Mouse (Mus musculus) urinary bladder, adult 2 months (tissue): Measurements from ENCODE around the gene Slc25a47. TPM values are rescaled to one million over a fixed set of nuclear protein-coding genes. Genes with fewer than 3 reads are reported as not detected.
A peak's percentile ranks its signal among the peaks of the same experiment; 100 is the strongest.

ENCODE experiments used
- DNase-seq: peaks from one replicate; pipeline ENCODE4 v3.0.0; 2022; ENCODE audit warnings: low spot score
- polyA plus RNA-seq: library from polyadenylated mRNA; depleted of rRNA; stranded (reverse); fragments of >200 nt; gene quantifications from 2 replicates; pipeline ENCODE4 v1.2.3, GENCODE M21; 2012; rRNA removed

Slc25a47 gene
- 8.4 and 8.8 TPM in 2 replicates for polyA plus RNA-seq

- peak; percentile 92 for DNase-seq
These were observed at the start of gene Slc25a47, which contains the start of gene Slc25a29 for GRCm38 (mm10) chr12:108835840-108836409. Slc25a47 (plus strand) TSS chr12:108836046. Slc25a29 (minus strand) TSS chr12:108835883.

- DNase-seq: no peak
These were observed 48.5 kb upstream of the Slc25a47 start for GRCm38 (mm10) chr12:108787329-108787728.

- DNase-seq: no peak
These were observed 43.7 kb upstream of the Slc25a47 start for GRCm38 (mm10) chr12:108792152-108792545.

- DNase-seq: peak; percentile 98
These were observed 43.0 kb upstream of the Slc25a47 start, which contains the start of gene Yy1 for GRCm38 (mm10) chr12:108792546-108793452. Yy1 (plus strand) TSS chr12:108792973.

- peak; percentile 41 for DNase-seq
These were observed 42.3 kb upstream of the Slc25a47 start for GRCm38 (mm10) chr12:108793453-108793941.

GRCm38 (mm10) chr12:108794078-108794711, 41.7 kb upstream of the Slc25a47 start:
- peak; percentile 77 for DNase-seq

GRCm38 (mm10) chr12:108794979-108795537, 40.8 kb upstream of the Slc25a47 start:
- no peak for DNase-seq

GRCm38 (mm10) chr12:108801613-108802012, 34.2 kb upstream of the Slc25a47 start:
- DNase-seq: no peak

- DNase-seq: no peak
These were observed 31.5 kb upstream of the Slc25a47 start for GRCm38 (mm10) chr12:108804388-108804787.

GRCm38 (mm10) chr12:108808465-108808864, 27.4 kb upstream of the Slc25a47 start:
- DNase-seq: no peak

GRCm38 (mm10) chr12:108809771-108810170, 26.1 kb upstream of the Slc25a47 start:
- no peak for DNase-seq

GRCm38 (mm10) chr12:108810309-108810708, 25.5 kb upstream of the Slc25a47 start:
- no peak for DNase-seq

GRCm38 (mm10) chr12:108811133-108811532, 24.7 kb upstream of the Slc25a47 start:
- no peak for DNase-seq

GRCm38 (mm10) chr12:108812463-108812862, 23.4 kb upstream of the Slc25a47 start:
- DNase-seq: no peak

GRCm38 (mm10) chr12:108814470-108814869, 21.4 kb upstream of the Slc25a47 start:
- no peak for DNase-seq

GRCm38 (mm10) chr12:108816569-108816968, 19.3 kb upstream of the Slc25a47 start:
- DNase-seq: no peak

GRCm38 (mm10) chr12:108820461-108820860, 15.4 kb upstream of the Slc25a47 start:
- DNase-seq: no peak

GRCm38 (mm10) chr12:108823036-108823435, 12.8 kb upstream of the Slc25a47 start:
- DNase-seq: no peak

- no peak for DNase-seq
These were observed 11.5 kb upstream of the Slc25a47 start for GRCm38 (mm10) chr12:108824225-108824874.

GRCm38 (mm10) chr12:108825561-108826224, 10.2 kb upstream of the Slc25a47 start:
- no peak for DNase-seq
